Mouse (Mus musculus) spleen, embryonic (tissue): ENCODE data around the gene Itga5.

ENCODE experiments used
- CTCF ChIA-PET: fragments of 350-600 bp; sonication (Branson Sonifier 250); formaldehyde crosslinking; loops from one replicate; lab custom pipeline; 2022; lab: Charles Lee

Itga5 gene

GRCm38 (mm10) chr15:103315011-103315502 is 51.5 kb downstream of the Itga5 start:
- CTCF ChIA-PET, result interaction anchor here (1.1 kb wide), 1 partner anchor 17 kb away, joined by 3 read pairs; no protein-coding TSS in a partner anchor

- CTCF ChIA-PET, result no interaction called here
Observed at GRCm38 (mm10) chr15:103314181-103314580, 52.4 kb downstream of the Itga5 start.

GRCm38 (mm10) chr15:103313495-103314095 is 53.0 kb downstream of the Itga5 start:
- CTCF ChIA-PET, result interaction anchor here (0.5 kb wide), 1 partner anchor 38 kb away, joined by 3 read pairs; no protein-coding TSS in a partner anchor

- CTCF ChIA-PET, result interaction anchor here (0.6 to 1.2 kb wide), 3 partner anchors 13 to 49 kb away, joined by 3 to 12 read pairs (median 12); no protein-coding TSS in a partner anchor
Observed at GRCm38 (mm10) chr15:103310365-103310910, 56.1 kb downstream of the Itga5 start, which contains the start of gene Gpr84. TSS of gene Gpr84 (minus strand) at chr15:103310612.

- CTCF ChIA-PET, result interaction anchor here (0.6 to 1.3 kb wide), 4 partner anchors 15 to 342 kb away, joined by 3 to 9 read pairs (median 4); partner anchors contain the start of gene Hoxc10
Observed at GRCm38 (mm10) chr15:103308876-103309580, 57.5 kb downstream of the Itga5 start.

- CTCF ChIA-PET, result interaction anchor here (0.6 to 1.3 kb wide), 4 partner anchors 14 to 342 kb away, joined by 3 to 9 read pairs (median 4); partner anchors contain the start of gene Hoxc10
Observed at GRCm38 (mm10) chr15:103308056-103308875, 58.3 kb downstream of the Itga5 start.

GRCm38 (mm10) chr15:103307125-103307524 is 59.4 kb downstream of the Itga5 start:
- CTCF ChIA-PET, result interaction anchor here (0.6 to 0.9 kb wide), 2 partner anchors 15 to 56 kb away, joined by 3 read pairs; no protein-coding TSS in a partner anchor

GRCm38 (mm10) chr15:103305792-103306645 is 60.5 kb downstream of the Itga5 start:
- CTCF ChIA-PET, result interaction anchor here (0.6 to 1.0 kb wide), 3 partner anchors 19 to 65 kb away, joined by 3 read pairs; no protein-coding TSS in a partner anchor

- CTCF ChIA-PET, result interaction anchor here (0.6 to 1.0 kb wide), 2 partner anchors 64 to 65 kb away, joined by 3 read pairs; partner anchors contain the start of gene Hnrnpa1
Observed at GRCm38 (mm10) chr15:103305070-103305678, 61.4 kb downstream of the Itga5 start.

GRCm38 (mm10) chr15:103304616-103304969 is 62.0 kb downstream of the Itga5 start:
- CTCF ChIA-PET, result interaction anchor here (0.6 to 1.0 kb wide), 2 partner anchors 64 kb away, joined by 3 read pairs; partner anchors contain the start of gene Hnrnpa1

GRCm38 (mm10) chr15:103303916-103304615 is 62.5 kb downstream of the Itga5 start:
- CTCF ChIA-PET, result interaction anchor here (0.6 kb wide), 1 partner anchor 64 kb away, joined by 3 read pairs; the partner anchor contains the start of gene Hnrnpa1

- CTCF ChIA-PET, result no interaction called here
Observed at GRCm38 (mm10) chr15:103302341-103303021, 64.1 kb downstream of the Itga5 start.

- CTCF ChIA-PET, result no interaction called here
Observed at GRCm38 (mm10) chr15:103301547-103302340, 64.8 kb downstream of the Itga5 start.

GRCm38 (mm10) chr15:103301046-103301445 is 65.5 kb downstream of the Itga5 start:
- CTCF ChIA-PET, result no interaction called here

- CTCF ChIA-PET, result no interaction called here
Observed at GRCm38 (mm10) chr15:103300560-103300959, 66.0 kb downstream of the Itga5 start.

- CTCF ChIA-PET, result no interaction called here
Observed at GRCm38 (mm10) chr15:103300067-103300471, 66.5 kb downstream of the Itga5 start.

GRCm38 (mm10) chr15:103299644-103300043 is 66.9 kb downstream of the Itga5 start:
- CTCF ChIA-PET, result no interaction called here
